Mouse (Mus musculus) lung, embryonic 16.5 days (tissue): ENCODE data around the gene Phrf1. TPM values are rescaled to one million over a fixed set of nuclear protein-coding genes. Genes with fewer than 3 reads are reported as not detected.
A peak's percentile ranks its signal among the peaks of the same experiment; 100 is the strongest.

Source experiments
- ATAC-seq: fragments of 200-750 bp; cut with Nextera tagmentation; 2 replicates; pipeline ENCODE4 v1.8.0; 2017; ENCODE audit warnings: low read depth, mild to moderate bottlenecking, moderate library complexity
- H3K27ac ChIP-seq: fragments of 300-500 bp; sonication (generic); 2 replicates; pipeline ENCODE4 v1.5.1; 2014; ENCODE audit warnings: mild to moderate bottlenecking, control low read depth, low read length
- H3K27me3 ChIP-seq: fragments of 300-500 bp; sonication (generic); 2 replicates; pipeline ENCODE4 v1.6.1; 2014; ENCODE audit warnings: low read depth, low read length, mixed read lengths; ENCODE audit not compliant: control insufficient read depth, insufficient read depth
- H3K36me3 ChIP-seq: fragments of 300-500 bp; sonication (generic); 2 replicates; pipeline ENCODE4 v1.6.1; 2014; ENCODE audit warnings: low read length; ENCODE audit not compliant: control insufficient read depth, insufficient read depth
- H3K4me1 ChIP-seq: fragments of 300-500 bp; sonication (generic); replicated peaks from 2 replicates; pipeline ENCODE4 v1.6.1; 2014; ENCODE audit warnings: low read length, mixed read lengths; ENCODE audit not compliant: control insufficient read depth, insufficient read depth
- H3K4me2 ChIP-seq: fragments of 300-500 bp; sonication (generic); 2 replicates; pipeline ENCODE4 v1.6.1; 2014; ENCODE audit warnings: low read depth, low read length, control low read depth
- H3K4me3 ChIP-seq: fragments of 300-500 bp; sonication (generic); 2 replicates; pipeline ENCODE4 v1.5.1; 2014; ENCODE audit warnings: mild to moderate bottlenecking, low read length, control low read depth
- H3K9ac ChIP-seq: fragments of 300-500 bp; sonication (generic); 2 replicates; pipeline ENCODE4 v1.6.1; 2014; ENCODE audit warnings: low read length, control low read depth
- H3K9me3 ChIP-seq: fragments of 300-500 bp; sonication (generic); 2 replicates; pipeline ENCODE4 v1.6.1; 2016; ENCODE audit warnings: low read length; ENCODE audit not compliant: control insufficient read depth
- WGBS: fragments of 180-500 bp; shearing (Covaris S2); extraction: QIAGEN DNeasy Blood & Tissue Kit; methylation state at CpG from one replicate; pipeline ENCODE4 v1.1.7; 2014; 5-methylcytosine and 5-hydroxymethylcytosine counted together
- polyA plus RNA-seq: library from polyadenylated mRNA; unstranded; fragments of >200 nt; fragmentation: Nextera tagmentation; extraction: Ambion mirVana; gene quantifications from 2 replicates; pipeline ENCODE4 v1.2.1, GENCODE M21; 2015

The Phrf1 gene
- polyA plus RNA-seq, 1 experiment from 2014 or later, result 77.2 TPM

DNA sequence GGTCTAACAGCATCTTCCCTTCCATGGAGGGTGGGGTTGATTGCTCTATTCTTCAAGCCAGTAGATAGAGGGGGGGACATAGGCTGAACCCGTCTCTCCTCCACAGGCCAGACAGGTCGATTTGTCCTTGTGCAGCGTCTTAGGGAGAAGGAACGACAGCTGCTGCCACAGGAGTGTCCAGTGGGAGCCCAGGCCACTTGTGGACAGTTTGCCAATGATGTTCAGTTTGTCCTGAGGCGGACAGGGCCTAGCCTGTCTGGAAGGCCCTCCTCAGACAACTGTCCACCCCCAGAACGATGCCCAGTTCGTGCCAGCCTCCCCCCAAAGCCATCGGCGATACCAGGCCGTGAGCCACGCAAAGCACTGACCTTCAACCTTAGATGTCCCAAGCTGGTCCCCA, 11.7 kb upstream of the Phrf1 start:
- ATAC-seq, result no peak
- 79% methylated on average over 11 of the region's 11 CpGs for WGBS
- Histone ChIP-seq H3K4me1 (peaks cover 36% of the 10 kb centered on the region), H3K27me3 (no peaks in the 10 kb centered on the region), H3K36me3 (no peaks in the 10 kb centered on the region; the same call in 1 of the 2 replicates), H3K9me3 (no peaks in the 10 kb centered on the region), H3K27ac (peak overlapping the region; percentile 98), H3K4me2 (peak overlapping the region; percentile 95), H3K4me3 (peak overlapping the region; percentile 70), H3K9ac (peak overlapping the region; percentile 77)

DNA sequence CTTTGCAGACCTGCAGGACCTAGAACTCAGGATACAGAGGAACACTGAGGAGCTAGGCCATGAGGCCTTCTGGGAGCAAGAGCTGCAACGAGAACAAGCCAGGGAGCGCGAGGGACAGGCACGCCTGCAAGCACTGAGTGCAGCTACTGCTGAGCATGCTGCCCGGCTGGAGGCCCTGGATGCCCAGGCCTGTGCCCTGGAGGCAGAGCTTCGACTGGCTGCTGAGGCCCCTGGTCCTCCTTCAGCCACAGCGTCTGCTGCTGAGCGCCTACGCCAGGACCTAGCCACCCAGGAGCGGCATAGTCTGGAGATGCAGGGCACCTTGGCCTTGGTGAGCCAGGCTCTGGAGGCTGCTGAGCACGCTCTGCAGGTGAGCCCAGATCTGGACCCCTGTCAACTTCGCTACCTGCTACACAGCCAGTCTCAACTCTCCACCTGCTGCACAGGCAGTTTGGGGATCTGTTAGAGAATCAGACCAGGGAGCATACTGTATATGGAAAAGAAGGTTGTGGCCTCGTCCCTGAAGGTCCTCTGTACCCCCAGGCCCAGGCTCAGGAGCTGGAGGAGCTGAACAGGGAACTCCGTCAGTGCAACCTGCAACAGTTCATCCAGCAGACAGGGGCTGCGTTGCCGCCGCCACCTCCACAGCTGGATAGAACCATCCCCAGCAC, 11.1 kb upstream of the Phrf1 start:
- peak overlapping the region; percentile 95 for H3K4me2 ChIP-seq
- H3K9ac ChIP-seq, result peak overlapping the region; percentile 77
- peaks cover 41% of the 10 kb centered on the region for H3K4me1 ChIP-seq

DNA sequence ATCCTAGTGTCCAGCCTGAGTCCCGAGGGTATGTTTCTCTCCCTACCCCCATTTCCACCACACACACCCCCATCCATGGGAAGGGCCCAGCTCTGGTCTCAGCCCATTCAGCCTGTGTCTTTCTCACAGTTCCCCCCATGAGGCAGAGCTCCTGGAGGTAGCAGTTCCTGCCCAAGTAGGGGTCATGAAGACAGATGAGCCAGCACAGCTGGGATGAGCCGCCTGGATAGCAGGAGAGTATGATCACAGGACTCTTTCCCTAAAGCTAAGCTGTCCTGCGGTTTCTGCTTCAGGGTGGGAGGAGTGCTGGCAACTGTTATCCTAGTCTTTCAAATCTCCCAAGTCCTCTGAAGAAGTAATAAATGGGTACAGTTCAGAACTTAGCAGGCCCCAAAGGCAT, 10.4 kb upstream of the Phrf1 start:
- no peaks in the 10 kb centered on the region; the same call in 1 of the 2 replicates for H3K36me3 ChIP-seq
- no peaks in the 10 kb centered on the region for H3K27me3 ChIP-seq
- peak overlapping the region; percentile 34; the same call in 1 of the 2 replicates for H3K9ac ChIP-seq
- 69% methylated on average over 3 of the region's 3 CpGs for WGBS
- H3K4me1 ChIP-seq, result peaks cover 48% of the 10 kb centered on the region
- H3K9me3 ChIP-seq, result no peaks in the 10 kb centered on the region
- no peak overlapping the region; the same call in 1 of the 2 replicates for H3K27ac ChIP-seq
- peak overlapping the region; percentile 95 for H3K4me2 ChIP-seq
- H3K4me3 ChIP-seq, result no peak overlapping the region
- no peak for ATAC-seq

More for the DNA sequence above, 11.1 kb upstream of the Phrf1 start:
- 91% methylated on average over 17 of the region's 17 CpGs for WGBS
- Histone ChIP-seq H3K9me3 (no peaks in the 10 kb centered on the region), H3K4me3 (peak overlapping the region; percentile 70), H3K36me3 (no peaks in the 10 kb centered on the region; the same call in 1 of the 2 replicates), H3K27me3 (no peaks in the 10 kb centered on the region), H3K27ac (peak overlapping the region; percentile 98)
- ATAC-seq, result no peak

DNA sequence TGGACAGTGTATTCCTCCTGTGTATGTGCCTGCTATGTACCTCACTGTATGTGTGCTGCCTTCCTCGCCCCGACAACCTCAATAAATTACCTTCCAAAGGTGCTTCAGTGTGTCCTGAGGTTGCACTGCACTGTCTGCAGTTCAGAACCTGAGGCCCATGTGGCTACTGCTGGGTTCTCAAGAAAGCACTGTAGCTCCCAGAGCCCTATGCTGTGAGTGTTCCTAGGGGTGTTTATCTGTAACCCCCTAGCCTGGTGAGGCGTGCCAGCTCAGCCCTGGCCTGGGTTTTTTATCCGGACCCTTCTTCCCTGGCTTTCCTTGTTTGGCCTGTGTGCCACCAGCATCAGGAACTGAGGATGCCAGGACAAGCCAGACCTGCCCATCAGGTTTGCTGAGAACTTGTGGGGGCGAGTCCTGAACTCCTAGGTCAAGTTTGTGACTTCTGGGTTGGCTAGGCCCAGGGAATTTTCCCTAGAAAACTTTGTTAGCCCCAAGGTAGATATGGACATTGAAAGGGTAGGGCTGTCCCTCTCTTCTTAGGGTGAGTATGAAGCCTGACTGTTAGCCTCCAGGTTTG, 9.9 kb upstream of the Phrf1 start:
- 70% methylated on average over 5 of the region's 5 CpGs for WGBS
- H3K27ac ChIP-seq, result no peak overlapping the region; the same call in 1 of the 2 replicates

DNA sequence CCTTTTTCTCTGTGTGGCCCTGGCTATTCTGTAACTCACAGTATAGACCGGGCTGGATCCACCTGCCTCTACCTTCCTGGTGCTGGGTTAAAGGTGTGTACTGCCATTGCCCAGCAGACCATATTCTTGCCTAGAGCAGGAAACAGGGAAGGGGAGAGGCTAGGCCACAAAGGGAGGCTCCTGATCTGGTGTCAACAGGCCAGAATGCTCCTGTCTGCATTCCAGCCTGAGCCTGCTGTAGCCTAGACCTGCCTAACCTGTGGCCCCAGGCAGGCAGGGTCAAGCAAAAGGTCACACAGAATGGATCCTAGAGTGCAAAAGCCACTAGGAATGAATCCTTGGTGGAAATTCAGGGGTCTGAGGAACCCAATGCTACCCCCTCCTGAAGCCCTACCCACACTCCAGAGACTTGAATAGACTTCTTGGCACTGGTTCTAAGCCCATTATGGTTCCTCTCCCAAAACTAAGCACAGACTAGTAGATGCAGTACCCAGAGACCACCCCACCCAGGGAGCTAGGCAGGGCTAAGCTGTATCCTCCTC, 9.0 kb upstream of the Phrf1 start:
- Histone ChIP-seq H3K4me3 (no peak overlapping the region), H3K9me3 (no peaks in the 10 kb centered on the region), H3K4me1 (peaks cover 43% of the 10 kb centered on the region), H3K27ac (no peak overlapping the region), H3K4me2 (no peak overlapping the region), H3K36me3 (no peaks in the 10 kb centered on the region; the same call in 1 of the 2 replicates), H3K9ac (no peak overlapping the region), H3K27me3 (no peaks in the 10 kb centered on the region)
- 81% methylated on average over 1 of the region's 1 CpGs for WGBS
- no peak for ATAC-seq

More for the DNA sequence above, 9.9 kb upstream of the Phrf1 start:
- peak overlapping the region; percentile 34 for H3K9ac ChIP-seq
- H3K36me3 ChIP-seq, result no peaks in the 10 kb centered on the region; the same call in 1 of the 2 replicates
- no peak overlapping the region for H3K4me3 ChIP-seq
- H3K9me3 ChIP-seq, result no peaks in the 10 kb centered on the region
- ATAC-seq, result no peak
- H3K27me3 ChIP-seq, result no peaks in the 10 kb centered on the region
- peaks cover 48% of the 10 kb centered on the region for H3K4me1 ChIP-seq
- H3K4me2 ChIP-seq, result peak overlapping the region; percentile 95

DNA sequence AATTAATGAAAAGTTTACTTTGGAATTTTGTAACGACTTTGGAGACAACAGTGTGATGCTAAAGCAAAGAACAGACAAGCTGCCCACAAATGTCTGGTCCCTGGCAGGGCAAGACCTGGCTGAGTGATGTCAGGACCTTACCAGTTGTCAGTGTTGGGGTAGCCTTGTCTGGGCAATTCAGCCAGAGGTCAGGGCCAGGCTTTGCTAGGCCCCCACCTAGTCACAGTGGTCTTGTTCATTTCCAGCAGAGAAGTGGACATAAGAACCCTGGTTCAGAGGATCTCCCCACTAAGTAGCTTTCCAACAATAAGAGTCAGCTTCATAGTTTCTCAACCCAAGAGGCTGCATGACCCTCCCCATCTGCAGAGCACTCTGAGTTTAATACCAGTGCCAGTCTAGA, 8.2 kb upstream of the Phrf1 start:
- WGBS, result 64% methylated on average over 1 of the region's 1 CpGs
- H3K4me1 ChIP-seq, result peaks cover 40% of the 10 kb centered on the region
- peak overlapping the region; percentile 94; the same call in 1 of the 2 replicates for H3K4me2 ChIP-seq
- no peaks in the 10 kb centered on the region; the same call in 1 of the 2 replicates for H3K36me3 ChIP-seq
- peak overlapping the region; percentile 76; the same call in 1 of the 2 replicates for H3K9ac ChIP-seq
- H3K27ac ChIP-seq, result no peak overlapping the region
- no peaks in the 10 kb centered on the region for H3K9me3 ChIP-seq
- ATAC-seq, result no peak
- H3K4me3 ChIP-seq, result peak overlapping the region; percentile 61
- no peaks in the 10 kb centered on the region for H3K27me3 ChIP-seq

DNA sequence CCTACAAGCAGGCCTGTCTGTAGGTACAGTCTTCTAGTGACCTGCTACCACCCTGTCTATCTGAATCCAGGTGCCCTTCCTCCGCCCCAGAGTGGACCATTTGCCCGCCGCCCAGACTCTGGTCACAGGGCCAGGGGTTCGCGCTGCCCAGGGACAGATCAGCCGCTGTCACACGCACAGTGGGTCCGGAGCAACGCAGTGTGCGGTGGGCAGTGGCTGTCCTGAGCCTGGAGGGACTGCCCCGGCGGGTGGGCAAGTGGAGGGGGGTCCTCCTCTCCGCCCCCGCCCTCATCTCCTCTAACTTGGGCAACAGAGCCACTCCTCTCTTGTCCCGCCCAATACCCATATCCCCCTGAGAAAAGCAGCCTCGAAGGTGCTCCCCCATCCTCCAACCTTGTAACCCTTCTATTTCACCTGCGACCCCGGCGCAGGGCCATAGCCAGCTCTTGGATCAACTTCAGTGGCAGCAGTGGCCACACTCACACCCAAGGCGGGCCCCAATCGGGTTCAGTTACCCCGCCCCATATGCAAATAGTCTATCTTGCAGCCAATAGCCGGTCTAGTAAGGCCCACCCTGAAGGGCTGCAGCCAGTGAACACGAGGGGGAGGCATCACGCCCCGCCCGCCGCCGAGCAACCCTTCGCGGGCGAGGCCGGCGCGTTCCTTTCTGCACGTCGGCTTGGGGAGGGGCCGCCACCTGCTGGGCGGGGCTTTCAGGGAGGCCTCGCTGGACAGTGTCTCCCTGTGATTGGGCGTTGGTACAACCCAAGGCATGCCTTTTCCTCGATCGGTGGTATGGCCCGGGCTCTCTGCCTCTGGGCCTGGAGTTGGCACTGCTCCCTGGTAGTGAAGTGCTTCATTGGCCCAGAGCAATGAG, 7.1 kb upstream of the Phrf1 start:
- Histone ChIP-seq H3K9ac (peak overlapping the region; percentile 76), H3K4me1 (peaks cover 37% of the 10 kb centered on the region), H3K27me3 (no peaks in the 10 kb centered on the region), H3K9me3 (no peaks in the 10 kb centered on the region), H3K4me3 (peak overlapping the region; percentile 61), H3K4me2 (peak overlapping the region; percentile 94), H3K27ac (peak overlapping the region; percentile 95), H3K36me3 (no peaks in the 10 kb centered on the region; the same call in 1 of the 2 replicates)
- WGBS, result 5% methylated on average over 44 of the region's 44 CpGs
- ATAC-seq, result peak; percentile 96

DNA sequence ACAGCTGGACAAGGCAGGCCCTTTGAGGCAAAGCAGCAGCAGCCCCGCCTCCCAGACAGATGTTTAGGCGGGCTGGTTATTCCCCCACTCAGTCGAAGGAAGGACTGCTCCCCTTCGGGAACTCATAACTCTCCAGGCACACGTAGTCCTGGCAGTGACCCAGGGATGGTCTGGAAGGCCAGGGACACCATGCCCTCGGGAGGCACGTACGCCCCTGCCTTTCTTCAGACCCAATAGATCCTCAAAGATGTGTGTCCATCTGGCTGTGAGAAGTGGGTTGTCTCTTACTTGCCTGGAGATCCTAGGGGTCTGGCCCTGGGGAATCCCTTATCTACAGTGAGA, 6.5 kb upstream of the Phrf1 start:
- Histone ChIP-seq H3K36me3 (no peaks in the 10 kb centered on the region; the same call in 1 of the 2 replicates), H3K27me3 (no peaks in the 10 kb centered on the region), H3K4me3 (peak overlapping the region; percentile 61), H3K4me1 (peaks cover 36% of the 10 kb centered on the region), H3K4me2 (peak overlapping the region; percentile 94), H3K9ac (peak overlapping the region; percentile 65), H3K9me3 (no peaks in the 10 kb centered on the region), H3K27ac (peak overlapping the region; percentile 95)
- no peak for ATAC-seq
- 2% methylated on average over 8 of the region's 8 CpGs for WGBS
